Mouse (Mus musculus) left cerebral cortex, adult 6 months (tissue): ENCODE data around the gene Vps50. TPM values are rescaled to one million over a fixed set of nuclear protein-coding genes. Genes with fewer than 3 reads are reported as not detected.

Experiments
- long read RNA-seq, 2 experiments: library from polyadenylated mRNA; unstranded; transcript quantifications; one replicate each; pipeline ENCODE4 v2.0.0; 2019 to 2020
- polyA plus RNA-seq: library from polyadenylated mRNA; unstranded; fragments of <200 nt; fragmentation: Nextera tagmentation; gene quantifications from 2 replicates; pipeline ENCODE4 v1.2.3, GENCODE M21; 2021

Gene Vps50
- 22.7 and 32.9 TPM in 2 replicates for polyA plus RNA-seq
- long read RNA-seq, experiment 1, full-length matches to known transcripts, result 190 of 238 reads
- long read RNA-seq, experiment 1, partial matches to known transcripts, result 27 of 238 reads
- long read RNA-seq, experiment 1, other reads (novel, unspliced or antisense), result 21 of 238 reads
- long read RNA-seq, experiment 2, transcript Vps50-201 (28 exons, 3,788 nt), result major isoform, 19 of 55 reads
- long read RNA-seq, experiment 2, partial matches to known transcripts, result 33 of 55 reads
- long read RNA-seq, experiment 2, other reads (novel, unspliced or antisense), result 2 of 55 reads

DNA sequence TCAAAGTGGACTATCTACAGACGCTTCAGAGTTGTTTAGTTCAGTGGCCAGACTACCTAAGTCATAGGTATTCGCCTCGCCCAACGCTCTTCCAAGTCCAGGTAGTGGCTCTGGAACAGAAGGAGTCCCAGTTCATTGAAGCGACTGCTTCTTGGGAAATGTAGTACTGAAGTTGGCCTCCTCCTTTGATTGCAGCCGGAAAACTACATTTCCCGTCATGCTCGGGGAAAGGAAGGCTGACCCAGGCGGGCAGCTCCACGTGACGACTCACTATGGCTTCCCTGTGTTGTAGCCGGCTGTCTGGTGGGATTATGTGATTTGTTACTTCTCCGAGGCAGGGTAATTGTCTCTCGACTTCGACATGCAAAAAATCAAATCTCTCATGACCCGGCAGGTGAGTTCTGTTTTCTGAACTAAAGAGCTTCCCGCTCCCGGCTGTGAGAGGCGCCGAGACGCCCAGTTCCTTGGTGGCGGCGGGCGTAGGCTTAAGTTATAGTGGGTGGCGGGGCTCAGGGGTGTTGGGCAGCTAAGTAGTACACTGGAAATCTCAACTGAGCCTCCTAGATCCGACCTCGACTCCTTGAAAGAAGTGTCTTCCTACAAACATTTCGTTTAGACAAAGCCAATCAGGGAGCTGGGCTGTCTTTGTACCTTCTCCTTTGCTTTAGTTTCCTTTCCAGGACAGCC, at the start of gene Vps50, which contains the start of gene Hepacam2:
Vps50 (plus strand) TSS at position 221 of the 687 bp plus-strand sequence.
Hepacam2 (minus strand) TSS at position 137 of the 687 bp plus-strand sequence.

Other genes with a start within 250 kb of the Vps50 start
- 1.1 and 2.2 TPM in 2 replicates for gene Samd9l, start 98.8 kb upstream of the Vps50 start, polyA plus RNA-seq
- 0.15 and 0.26 TPM in 2 replicates for gene Hepacam2, start 84 bp upstream of the Vps50 start, polyA plus RNA-seq